Mouse (Mus musculus) adipocyte (in vitro differentiated cells): ENCODE measurements at regions not wholly inside any gene's neighbourhood (a gene's known extent, or its start where the extent isn't known, plus 50 kb on each side); places are given as distances from the start of the nearest gene placed in this dataset.

ENCODE experiments used
- DNase-seq: peaks from one replicate; pipeline ENCODE4 v3.0.0-alpha.2; 2016; ENCODE audit warnings: low spot score

GRCm38 (mm10) chr8:74500413-74501135 lies 372.4 kb upstream of the Isx start:
- DNase-seq, result no peak

- DNase-seq, result peak; percentile 10
Observed at GRCm38 (mm10) chr8:74501291-74501690, 371.7 kb upstream of the Isx start.
